Mouse (Mus musculus): ENCODE measurements around the gene Rab7b. TPM values are rescaled to one million over a fixed set of nuclear protein-coding genes. Genes with fewer than 3 reads are reported as not detected.

The Rab7b gene
- total and polyA plus RNA-seq, 3 experiments, result 0.19 TPM; not detected in 2

GRCm38 (mm10) chr1:131733474-131734180 is 45.1 kb downstream of the Rab7b start:
- in situ Hi-C loops (cut with MboI; ENCODE audit: low pct_ligation_motif_present, low pct_unique_long_range_greater_than_20kb, low sequenced_read_pairs), result no loop called here
- Histone ChIP-seq H3K36me3 (replicated peaks in 1 of 2; ENCODE audit: control insufficient read depth in 1 of 2, insufficient read depth in 1 of 2, low read length in 1 of 2) (no peaks in the 10 kb centered on the region), H3K27me3 (replicated peaks) (no peaks in the 10 kb centered on the region), H3K9ac (ENCODE audit: insufficient read depth, low read depth) (no peak overlapping the region), H3K4me2 (ENCODE audit: insufficient read depth, low read depth, poor library complexity, severe bottlenecking) (no peak overlapping the region), H3K79me2 (replicated peaks; ENCODE audit: control insufficient read depth, extremely low read depth, insufficient read depth, poor library complexity, severe bottlenecking) (no peaks in the 10 kb centered on the region), H3K4me3 (replicated peaks in 1 of 3; ENCODE audit: low read depth in 2 of 3, low read length in 2 of 3, poor library complexity in 1 of 3) (no peak overlapping the region), H3K27ac (ENCODE audit: insufficient read depth, low read depth) (no peak overlapping the region), H3K4me1 (ENCODE audit: control insufficient read depth in 1 of 2, insufficient read depth in 2 of 2) (peaks cover 2 to 60% of the 10 kb centered on the region in 2 experiments; a peak in 3 of 4 replicates), H3K9me3 (replicated peaks; ENCODE audit: low read length) (peaks cover 3% of the 10 kb centered on the region)
- TF ChIP-seq NRF1 (IDR thresholded peaks at IDR 0.05; ENCODE audit: low read depth, low read length) (no peak), USF2 (conservative IDR thresholded peaks at IDR 0.05; ENCODE audit: low read depth, low read length) (no peak), SIN3A (IDR thresholded peaks at IDR 0.05; ENCODE audit: low read length) (no peak), BHLHE40 (IDR thresholded peaks at IDR 0.05; ENCODE audit: low read depth, low read length) (no peak), POLR2AphosphoS2 (IDR thresholded peaks at IDR 0.05; ENCODE audit: low read depth, low read length) (no peak), EP300 (IDR thresholded peaks at IDR 0.05; ENCODE audit: low read length) (no peak), ZNF384 (IDR thresholded peaks at IDR 0.05; ENCODE audit: low read depth, low read length) (no peak), TBP (conservative IDR thresholded peaks at IDR 0.05; ENCODE audit: low read depth, low read length) (no peak)
- dilution Hi-C loops (cut with MboI; ENCODE audit: extremely low pct_ligation_motif_present, extremely low pct_unique_long_range_greater_than_20kb, low sequenced_read_pairs), result no loop called here
- no peak for DNase-seq (ENCODE audit: extremely low read depth)

GRCm38 (mm10) chr1:131734657-131735273 is 46.3 kb downstream of the Rab7b start:
- dilution Hi-C loops (cut with MboI; ENCODE audit: extremely low pct_ligation_motif_present, extremely low pct_unique_long_range_greater_than_20kb, low sequenced_read_pairs) (no loop called here), in situ Hi-C loops (cut with MboI; ENCODE audit: low pct_ligation_motif_present, low pct_unique_long_range_greater_than_20kb, low sequenced_read_pairs) (no loop called here)
- DNase-seq (ENCODE audit: extremely low read depth), result no peak
- H3K4me2 ChIP-seq (ENCODE audit: insufficient read depth, low read depth, poor library complexity, severe bottlenecking), result no peak overlapping the region
- H3K79me2 ChIP-seq (replicated peaks; ENCODE audit: control insufficient read depth, extremely low read depth, insufficient read depth, poor library complexity, severe bottlenecking), result no peaks in the 10 kb centered on the region
- H3K9me3 ChIP-seq (replicated peaks; ENCODE audit: low read length), result peaks cover 3% of the 10 kb centered on the region
- H3K27me3 ChIP-seq (replicated peaks), result no peaks in the 10 kb centered on the region
- H3K36me3 ChIP-seq (replicated peaks in 1 of 2; ENCODE audit: control insufficient read depth in 1 of 2, insufficient read depth in 1 of 2, low read length in 1 of 2), result no peaks in the 10 kb centered on the region
- TF ChIP-seq GABPA (IDR thresholded peaks at IDR 0.05; ENCODE audit: insufficient replicate concordance, low read depth, low read length), result no peak
- TF ChIP-seq IRF4 (IDR thresholded peaks at IDR 0.05; ENCODE audit: low read depth, low read length), result no peak
- TF ChIP-seq JUN (IDR thresholded peaks at IDR 0.05; ENCODE audit: insufficient read depth, low read depth, low read length), result no peak
- no peak for TF ChIP-seq MYC (IDR thresholded peaks at IDR 0.05; ENCODE audit: low read depth, low read length)
- TF ChIP-seq ELF1 (IDR thresholded peaks at IDR 0.05; ENCODE audit: low read depth, low read length), result no peak
- no peak for TF ChIP-seq TCF12 (IDR thresholded peaks at IDR 0.05; ENCODE audit: low read depth, low read length)
- no peak for TF ChIP-seq SMC3 (IDR thresholded peaks at IDR 0.05; ENCODE audit: low read depth, low read length)
- no peak for TF ChIP-seq MAFK (IDR thresholded peaks at IDR 0.05; ENCODE audit: insufficient replicate concordance, low read length)
- no peak overlapping the region for H3K4me3 ChIP-seq (replicated peaks in 1 of 3; ENCODE audit: low read depth in 2 of 3, low read length in 2 of 3, poor library complexity in 1 of 3)
- no peak overlapping the region for H3K27ac ChIP-seq (ENCODE audit: insufficient read depth, low read depth)
- H3K9ac ChIP-seq (ENCODE audit: insufficient read depth, low read depth), result no peak overlapping the region
- H3K4me1 ChIP-seq (ENCODE audit: control insufficient read depth in 1 of 2, insufficient read depth in 2 of 2), result peaks cover 2 to 66% of the 10 kb centered on the region in 2 experiments; a peak in 3 of 4 replicates
